Mouse (Mus musculus): Measurements from ENCODE around the gene Cdh12. TPM values are rescaled to one million over a fixed set of nuclear protein-coding genes. Genes with fewer than 3 reads are reported as not detected.
"Not testable (repeated sequence)": the region's sequence is repeated elsewhere in the genome, so short reads cannot be mapped to it uniquely, and the experiment has no call there.

Cdh12 gene
- total and polyA plus RNA-seq, 2 experiments from 2014 or later, result 14.3 to 14.5 TPM

DNA sequence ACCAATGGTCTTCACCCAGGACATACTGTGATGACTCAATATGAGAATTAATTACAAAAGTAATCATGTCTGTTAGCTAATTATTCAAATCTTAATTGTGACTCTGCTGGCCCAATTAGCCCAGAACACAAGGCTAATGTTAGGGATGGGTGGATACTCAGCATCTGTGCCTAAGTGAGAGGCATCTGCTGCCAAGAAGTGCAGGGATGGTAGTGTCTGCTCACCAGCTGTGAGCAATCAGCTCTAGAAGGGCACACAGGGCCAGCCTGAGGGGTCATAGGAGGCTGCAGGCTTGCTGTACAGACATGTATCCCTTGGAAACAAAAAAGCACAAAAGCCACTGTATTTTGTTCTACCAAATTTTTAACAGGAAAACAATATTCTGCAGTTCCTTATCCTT, 681.6 kb downstream of the Cdh12 start:
- ATAC-seq (ENCODE audit: low FRiP score) (0 out of 2 replicates have a peak, but pooled peaks have one; percentile 27), DNase-seq (ENCODE audit: low spot score) (peak; percentile 38)
- H3K9me3 ChIP-seq (ENCODE audit: low read length), result no peaks in the 10 kb centered on the region
- H3K4me3 ChIP-seq (ENCODE audit: low read depth, low read length), result no peak overlapping the region
- H3K4me1 ChIP-seq (ENCODE audit: insufficient read depth, low read length), result no peaks in the 10 kb centered on the region
- H3K4me2 ChIP-seq (ENCODE audit: low read depth, low read length, poor library complexity, severe bottlenecking), result no peak overlapping the region
- no peaks in the 10 kb centered on the region for H3K36me3 ChIP-seq (ENCODE audit: insufficient read depth, low read length)
- H3K9ac ChIP-seq (replicated peaks; ENCODE audit: low read length, poor library complexity, severe bottlenecking), result no peak overlapping the region
- no peak for TF ChIP-seq CTCF (IDR thresholded peaks at IDR 0.05)
- H3K27me3 ChIP-seq (ENCODE audit: insufficient read depth, low read length), result no peaks in the 10 kb centered on the region
- H3K27ac ChIP-seq (ENCODE audit: low read depth, low read length), result no peak overlapping the region

DNA sequence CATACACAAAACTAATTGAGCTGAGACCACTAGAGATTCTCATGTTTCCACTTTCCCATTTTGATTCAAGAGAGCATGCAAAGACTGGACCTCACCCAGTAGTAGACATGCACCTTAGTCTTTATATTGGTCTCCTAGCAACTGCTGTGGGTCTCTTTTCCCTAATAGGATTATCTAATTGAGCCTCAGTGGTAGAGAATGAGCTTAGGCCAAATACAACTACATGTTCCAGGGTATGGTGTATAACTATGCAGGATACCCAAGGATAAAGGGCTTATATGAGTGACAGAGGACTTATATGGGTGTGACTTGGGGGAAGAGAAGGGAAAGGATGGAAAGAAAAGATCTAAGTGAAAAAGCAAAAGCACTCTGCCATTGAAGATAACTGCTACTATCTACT, 683.9 kb downstream of the Cdh12 start:
- no peak overlapping the region for H3K4me3 ChIP-seq (ENCODE audit: low read depth, low read length)
- no peaks in the 10 kb centered on the region for H3K27me3 ChIP-seq (ENCODE audit: insufficient read depth, low read length)
- no peaks in the 10 kb centered on the region for H3K4me1 ChIP-seq (ENCODE audit: insufficient read depth, low read length)
- no peak overlapping the region for H3K27ac ChIP-seq (ENCODE audit: low read depth, low read length)
- H3K9ac ChIP-seq (replicated peaks; ENCODE audit: low read length, poor library complexity, severe bottlenecking), result no peak overlapping the region
- TF ChIP-seq CTCF (IDR thresholded peaks at IDR 0.05), result no peak
- DNase-seq (ENCODE audit: low spot score), result no peak
- H3K9me3 ChIP-seq (ENCODE audit: low read length), result no peaks in the 10 kb centered on the region
- no peak overlapping the region for H3K4me2 ChIP-seq (ENCODE audit: low read depth, low read length, poor library complexity, severe bottlenecking)
- no peak for ATAC-seq (ENCODE audit: low FRiP score)
- H3K36me3 ChIP-seq (ENCODE audit: insufficient read depth, low read length), result no peaks in the 10 kb centered on the region

DNA sequence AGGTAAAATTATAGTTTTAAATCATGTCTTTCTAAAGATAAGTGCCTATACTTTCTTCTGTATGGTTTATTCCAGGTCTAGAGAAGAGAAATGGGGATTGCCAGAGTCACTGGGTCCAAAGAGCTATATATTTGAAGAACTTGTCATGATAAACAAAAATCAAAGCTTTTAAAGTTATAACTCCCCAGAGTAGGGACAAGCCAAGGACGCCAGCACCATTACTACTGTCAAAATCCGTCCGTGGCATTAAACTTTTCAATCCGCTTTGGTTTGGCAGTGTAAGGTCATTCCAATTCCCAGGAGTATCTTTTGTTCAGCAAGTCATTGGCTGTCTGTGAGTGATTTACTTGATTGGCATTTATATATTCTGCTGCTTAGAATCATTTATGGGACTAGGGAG, 697.8 kb downstream of the Cdh12 start:
- WGBS, result 63% methylated on average over 4 of the region's 4 CpGs
- no peaks in the 10 kb centered on the region for H3K9me3 ChIP-seq (ENCODE audit: low read length)
- no peak overlapping the region for H3K9ac ChIP-seq (replicated peaks; ENCODE audit: low read length, poor library complexity, severe bottlenecking)
- H3K4me3 ChIP-seq (ENCODE audit: low read depth, low read length), result no peak overlapping the region
- ATAC-seq (ENCODE audit: low FRiP score) (no peak), DNase-seq (ENCODE audit: low spot score) (no peak)
- H3K36me3 ChIP-seq (ENCODE audit: insufficient read depth, low read length), result no peaks in the 10 kb centered on the region
- no peak overlapping the region for H3K4me2 ChIP-seq (ENCODE audit: low read depth, low read length, poor library complexity, severe bottlenecking)
- no peaks in the 10 kb centered on the region for H3K27me3 ChIP-seq (ENCODE audit: insufficient read depth, low read length)
- H3K27ac ChIP-seq (ENCODE audit: low read depth, low read length), result no peak overlapping the region
- TF ChIP-seq CTCF (IDR thresholded peaks at IDR 0.05), result no peak
- H3K4me1 ChIP-seq (ENCODE audit: insufficient read depth, low read length), result no peaks in the 10 kb centered on the region

DNA sequence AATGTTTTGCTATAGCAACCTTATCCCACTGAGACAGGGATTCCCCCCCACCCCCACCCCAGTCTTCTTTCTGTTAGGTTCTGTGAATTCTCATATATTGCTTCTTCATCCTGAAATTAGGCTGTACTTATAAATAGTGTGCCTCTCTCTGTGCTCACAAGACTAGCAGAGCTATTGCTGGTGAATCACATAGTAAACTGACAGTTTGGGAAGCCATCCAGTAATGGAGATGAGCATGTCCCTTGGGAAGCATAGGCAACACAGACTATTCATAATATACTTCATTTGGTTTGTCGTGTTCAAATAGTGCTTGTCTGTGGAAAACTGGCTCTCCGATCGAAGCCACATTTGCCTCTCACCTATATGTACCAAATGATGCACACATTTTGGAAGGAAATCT, 704.5 kb downstream of the Cdh12 start:
- no peaks in the 10 kb centered on the region for H3K4me1 ChIP-seq (ENCODE audit: insufficient read depth, low read length)
- no peaks in the 10 kb centered on the region for H3K36me3 ChIP-seq (ENCODE audit: insufficient read depth, low read length)
- WGBS, result 81% methylated on average over 3 of the region's 3 CpGs
- no peak for TF ChIP-seq CTCF (IDR thresholded peaks at IDR 0.05)
- H3K9me3 ChIP-seq (ENCODE audit: low read length), result no peaks in the 10 kb centered on the region
- no peak overlapping the region for H3K9ac ChIP-seq (replicated peaks; ENCODE audit: low read length, poor library complexity, severe bottlenecking)
- H3K27ac ChIP-seq (ENCODE audit: low read depth, low read length), result no peak overlapping the region
- no peaks in the 10 kb centered on the region for H3K27me3 ChIP-seq (ENCODE audit: insufficient read depth, low read length)
- H3K4me3 ChIP-seq (ENCODE audit: low read depth, low read length), result no peak overlapping the region
- ATAC-seq (ENCODE audit: low FRiP score) (no peak), DNase-seq (ENCODE audit: low spot score) (peak; percentile 44)
- H3K4me2 ChIP-seq (ENCODE audit: low read depth, low read length, poor library complexity, severe bottlenecking), result no peak overlapping the region

DNA sequence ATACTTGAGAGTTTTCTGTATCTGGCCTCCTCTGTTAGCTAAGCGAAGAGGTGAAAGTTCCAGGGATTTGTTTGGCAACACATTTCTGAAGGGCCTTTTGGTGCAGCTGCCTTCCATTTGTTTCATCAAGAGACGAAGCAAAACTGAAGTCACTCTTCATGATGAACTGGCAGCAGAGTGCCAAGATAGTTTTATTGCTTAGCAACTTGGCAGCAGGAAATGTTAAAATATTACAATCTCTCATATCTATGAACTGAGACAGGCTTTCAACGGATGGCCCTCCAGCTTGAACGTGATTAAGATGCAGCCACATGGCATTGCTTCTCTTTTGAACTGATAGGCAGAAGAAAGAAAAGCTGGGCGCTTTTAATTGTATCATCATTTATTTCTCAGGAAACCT, 730.7 kb downstream of the Cdh12 start:
- Histone ChIP-seq H3K9ac (replicated peaks; ENCODE audit: low read length, poor library complexity, severe bottlenecking) (no peak overlapping the region), H3K4me1 (ENCODE audit: insufficient read depth, low read length) (no peaks in the 10 kb centered on the region), H3K9me3 (ENCODE audit: low read length) (no peaks in the 10 kb centered on the region), H3K36me3 (ENCODE audit: insufficient read depth, low read length) (no peaks in the 10 kb centered on the region), H3K4me2 (ENCODE audit: low read depth, low read length, poor library complexity, severe bottlenecking) (no peak overlapping the region), H3K27me3 (ENCODE audit: insufficient read depth, low read length) (no peaks in the 10 kb centered on the region), H3K4me3 (ENCODE audit: low read depth, low read length) (no peak overlapping the region), H3K27ac (ENCODE audit: low read depth, low read length) (no peak overlapping the region)
- ATAC-seq (ENCODE audit: low FRiP score), result no peak
- 49% methylated on average over 5 of the region's 5 CpGs for WGBS
- no peak for TF ChIP-seq CTCF (IDR thresholded peaks at IDR 0.05)
- DNase-seq (ENCODE audit: low spot score), result peak; percentile 43

DNA sequence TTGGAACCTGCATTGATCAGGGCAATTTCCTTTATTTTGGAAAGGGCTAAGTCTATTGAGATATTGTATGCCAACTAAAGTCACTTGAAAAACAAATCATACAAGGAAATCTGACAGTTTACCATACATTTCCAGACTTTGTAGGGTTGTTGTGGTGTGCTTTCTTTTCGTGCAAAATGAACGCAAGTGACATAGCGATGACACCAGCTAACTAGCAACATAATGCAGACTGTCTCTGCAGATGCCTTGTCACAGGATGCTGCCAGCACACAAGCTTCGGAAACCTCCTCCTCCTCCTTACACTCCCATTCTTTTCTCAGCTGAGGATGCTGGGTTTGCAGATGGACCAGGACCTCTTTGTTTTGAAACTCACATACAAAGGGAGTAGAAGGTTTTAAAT, 731.1 kb downstream of the Cdh12 start:
- 64% methylated on average over 4 of the region's 4 CpGs for WGBS
- Histone ChIP-seq H3K4me2 (ENCODE audit: low read depth, low read length, poor library complexity, severe bottlenecking) (no peak overlapping the region), H3K36me3 (ENCODE audit: insufficient read depth, low read length) (no peaks in the 10 kb centered on the region), H3K27me3 (ENCODE audit: insufficient read depth, low read length) (no peaks in the 10 kb centered on the region), H3K9ac (replicated peaks; ENCODE audit: low read length, poor library complexity, severe bottlenecking) (no peak overlapping the region), H3K4me1 (ENCODE audit: insufficient read depth, low read length) (no peaks in the 10 kb centered on the region), H3K9me3 (ENCODE audit: low read length) (no peaks in the 10 kb centered on the region), H3K4me3 (ENCODE audit: low read depth, low read length) (no peak overlapping the region), H3K27ac (ENCODE audit: low read depth, low read length) (no peak overlapping the region)
- no peak for DNase-seq (ENCODE audit: low spot score)
- no peak for TF ChIP-seq CTCF (IDR thresholded peaks at IDR 0.05)
- ATAC-seq (ENCODE audit: low FRiP score), result no peak

DNA sequence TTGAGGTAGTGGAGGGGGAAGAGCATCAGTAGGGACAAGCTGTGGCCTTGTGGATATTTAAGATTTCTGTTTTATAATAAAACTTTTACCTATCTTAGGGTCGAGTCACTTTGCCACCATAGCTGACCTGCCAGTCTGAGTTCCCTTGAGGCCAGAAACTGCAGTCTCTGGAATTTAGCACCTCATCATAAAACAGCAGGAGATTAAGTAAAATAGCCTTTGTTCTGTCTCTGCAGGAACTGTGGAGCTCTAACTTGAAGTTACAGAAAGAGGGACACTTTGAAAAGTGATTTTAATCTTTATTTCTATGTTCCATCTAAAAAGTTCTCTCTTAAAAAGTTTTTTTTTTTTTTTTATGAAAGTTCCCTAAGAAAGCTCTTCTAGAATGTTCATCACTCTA, 736.7 kb downstream of the Cdh12 start:
- no peak for TF ChIP-seq CTCF (IDR thresholded peaks at IDR 0.05)
- ATAC-seq (ENCODE audit: low FRiP score) (no peak), DNase-seq (ENCODE audit: low spot score) (no peak)
- Histone ChIP-seq H3K9me3 (ENCODE audit: low read length) (no peaks in the 10 kb centered on the region), H3K9ac (replicated peaks; ENCODE audit: low read length, poor library complexity, severe bottlenecking) (no peak overlapping the region), H3K27me3 (ENCODE audit: insufficient read depth, low read length) (no peaks in the 10 kb centered on the region), H3K36me3 (ENCODE audit: insufficient read depth, low read length) (no peaks in the 10 kb centered on the region), H3K4me1 (ENCODE audit: insufficient read depth, low read length) (no peaks in the 10 kb centered on the region), H3K4me2 (ENCODE audit: low read depth, low read length, poor library complexity, severe bottlenecking) (no peak overlapping the region), H3K4me3 (ENCODE audit: low read depth, low read length) (no peak overlapping the region), H3K27ac (ENCODE audit: low read depth, low read length) (no peak overlapping the region)
- WGBS, result 55% methylated on average over 1 of the region's 1 CpGs

DNA sequence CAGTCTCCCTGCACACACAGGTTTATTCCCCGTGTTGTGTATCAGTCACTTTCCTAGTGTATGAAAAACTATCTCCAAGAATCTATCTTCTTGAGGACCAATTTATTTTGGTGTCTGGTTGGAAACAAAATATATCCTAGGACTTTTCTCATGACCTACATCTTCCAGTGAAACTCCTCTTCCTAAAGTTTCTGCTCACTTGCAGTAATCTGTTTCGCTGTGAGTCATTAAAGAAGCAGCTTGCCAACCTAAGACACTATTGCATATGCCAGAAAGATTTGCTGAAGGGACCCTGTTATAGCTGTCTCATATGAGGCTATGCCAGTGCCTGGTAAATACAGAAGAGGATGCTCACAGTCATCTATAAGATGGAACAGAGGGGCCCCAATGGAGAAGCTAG, 761.0 kb downstream of the Cdh12 start:
- not testable (repeated sequence) for H3K27me3 ChIP-seq (ENCODE audit: insufficient read depth, low read length); H3K9ac ChIP-seq (replicated peaks; ENCODE audit: low read length, poor library complexity, severe bottlenecking); H3K9me3 ChIP-seq (ENCODE audit: low read length); ATAC-seq (ENCODE audit: low FRiP score); H3K36me3 ChIP-seq (ENCODE audit: insufficient read depth, low read length); DNase-seq (ENCODE audit: low spot score); H3K4me3 ChIP-seq (ENCODE audit: low read depth, low read length); H3K4me2 ChIP-seq (ENCODE audit: low read depth, low read length, poor library complexity, severe bottlenecking); H3K4me1 ChIP-seq (ENCODE audit: insufficient read depth, low read length); H3K27ac ChIP-seq (ENCODE audit: low read depth, low read length)
- 88% methylated on average over 2 of the region's 2 CpGs for WGBS

Measured in midbrain, postnatal 0 days (tissue).